Mouse (Mus musculus) hindbrain, embryonic 13.5 days (tissue): ENCODE results near the gene Nif3l1. TPM values are rescaled to one million over a fixed set of nuclear protein-coding genes. Genes with fewer than 3 reads are reported as not detected.

ENCODE experiments used
- polyA plus RNA-seq: library from polyadenylated mRNA; unstranded; fragments of >200 nt; fragmentation: Nextera tagmentation; extraction: Ambion mirVana; gene quantifications from 2 replicates; pipeline ENCODE4 v1.2.1, GENCODE M21; 2015

Nif3l1 gene
- polyA plus RNA-seq, 1 experiment from 2014 or later = 53.7 TPM

Other genes with a start within 250 kb of the Nif3l1 start
- gene Aox4, start 234.8 kb upstream of the Nif3l1 start, polyA plus RNA-seq = 0.18 and 0.34 TPM in 2 replicates
- 0.05 TPM in 2 replicates for gene Aox2, start 166.8 kb upstream of the Nif3l1 start, polyA plus RNA-seq
- 384 and 399 TPM in 2 replicates for gene Bzw1, start 52.3 kb upstream of the Nif3l1 start, polyA plus RNA-seq
- 174 and 180 TPM in 2 replicates for gene Clk1, start 21.1 kb upstream of the Nif3l1 start, polyA plus RNA-seq
- 52.9 and 53.6 TPM in 2 replicates for gene Ppil3, start 335 bp downstream of the Nif3l1 start, polyA plus RNA-seq
- gene Orc2, start 60.0 kb downstream of the Nif3l1 start, polyA plus RNA-seq = 25.5 and 27.9 TPM in 2 replicates
- 9.9 and 13.5 TPM in 2 replicates for gene Fam126b, start 141.2 kb downstream of the Nif3l1 start, polyA plus RNA-seq
- 199 and 210 TPM in 2 replicates for gene Ndufb3, start 141.2 kb downstream of the Nif3l1 start, polyA plus RNA-seq